Mouse (Mus musculus): ENCODE data around the gene Pus1. TPM values are rescaled to one million over a fixed set of nuclear protein-coding genes. Genes with fewer than 3 reads are reported as not detected.
A peak's percentile ranks its signal among the peaks of the same experiment; 100 is the strongest.

Gene Pus1
- polyA plus RNA-seq, 1 experiment from 2014 or later = 24.5 TPM

- H3K4me1 ChIP-seq (ENCODE audit: control insufficient read depth, low read depth, low read length) = peaks cover 67% of the 10 kb centered on the region
- no peak overlapping the region for H3K4me3 ChIP-seq (ENCODE audit: low read depth, low read length)
- H3K4me2 ChIP-seq (ENCODE audit: low read depth, low read length) = peak overlapping the region; percentile 80
- WGBS (ENCODE audit: insufficient replicate concordance) = 83% methylated on average over 1 of the region's 1 CpGs
- H3K27me3 ChIP-seq (ENCODE audit: control insufficient read depth, insufficient read depth, low read depth, low read length) = no peaks in the 10 kb centered on the region
- H3K9me3 ChIP-seq (replicated peaks; ENCODE audit: control insufficient read depth, low read length) = no peaks in the 10 kb centered on the region
- H3K9ac ChIP-seq (ENCODE audit: low read depth, low read length) = no peak overlapping the region
- H3K36me3 ChIP-seq (ENCODE audit: control insufficient read depth, insufficient read depth) = peaks cover 16% of the 10 kb centered on the region
- no peak for ATAC-seq (ENCODE audit: low read depth)
- peak overlapping the region; percentile 19; the same call in 1 of the 2 replicates for H3K27ac ChIP-seq (ENCODE audit: low read length)
These were observed 26.2 kb upstream of the Pus1 start for GRCm38 (mm10) chr5:110806676-110807075.

- Histone ChIP-seq H3K9me3 (replicated peaks; ENCODE audit: control insufficient read depth, low read length) (no peaks in the 10 kb centered on the region), H3K9ac (ENCODE audit: low read depth, low read length) (no peak overlapping the region), H3K36me3 (ENCODE audit: control insufficient read depth, insufficient read depth) (peaks cover 21% of the 10 kb centered on the region), H3K27me3 (ENCODE audit: control insufficient read depth, insufficient read depth, low read depth, low read length) (no peaks in the 10 kb centered on the region), H3K4me3 (ENCODE audit: low read depth, low read length) (no peak overlapping the region), H3K4me2 (ENCODE audit: low read depth, low read length) (no peak overlapping the region), H3K4me1 (ENCODE audit: control insufficient read depth, low read depth, low read length) (peaks cover 72% of the 10 kb centered on the region), H3K27ac (ENCODE audit: low read length) (no peak overlapping the region)
- no peak for ATAC-seq (ENCODE audit: low read depth)
- WGBS (ENCODE audit: insufficient replicate concordance) = 84% methylated on average over 4 of the region's 4 CpGs
These were observed 25.7 kb upstream of the Pus1 start for GRCm38 (mm10) chr5:110806154-110806553.

- no peak for ATAC-seq (ENCODE audit: low read depth)
- H3K4me1 ChIP-seq (ENCODE audit: control insufficient read depth, low read depth, low read length) = peaks cover 78% of the 10 kb centered on the region
- H3K9me3 ChIP-seq (replicated peaks; ENCODE audit: control insufficient read depth, low read length) = no peaks in the 10 kb centered on the region
- H3K27me3 ChIP-seq (ENCODE audit: control insufficient read depth, insufficient read depth, low read depth, low read length) = no peaks in the 10 kb centered on the region
- H3K9ac ChIP-seq (ENCODE audit: low read depth, low read length) = peak overlapping the region; percentile 46
- peak overlapping the region; percentile 47 for H3K4me2 ChIP-seq (ENCODE audit: low read depth, low read length)
- peak overlapping the region; percentile 20; the same call in 1 of the 2 replicates for H3K4me3 ChIP-seq (ENCODE audit: low read depth, low read length)
- 25% methylated on average over 7 of the region's 7 CpGs for whole genome bisulfite sequencing (ENCODE audit: insufficient replicate concordance)
- H3K36me3 ChIP-seq (ENCODE audit: control insufficient read depth, insufficient read depth) = peaks cover 25% of the 10 kb centered on the region
- peak overlapping the region; percentile 38 for H3K27ac ChIP-seq (ENCODE audit: low read length)
These were observed 23.7 kb upstream of the Pus1 start for GRCm38 (mm10) chr5:110804012-110804743.

- no peak overlapping the region for H3K4me2 ChIP-seq (ENCODE audit: low read depth, low read length)
- ATAC-seq (ENCODE audit: low read depth) = no peak
- H3K9me3 ChIP-seq (replicated peaks; ENCODE audit: control insufficient read depth, low read length) = no peaks in the 10 kb centered on the region
- no peak overlapping the region for H3K4me3 ChIP-seq (ENCODE audit: low read depth, low read length)
- H3K27ac ChIP-seq (ENCODE audit: low read length) = no peak overlapping the region
- H3K4me1 ChIP-seq (ENCODE audit: control insufficient read depth, low read depth, low read length) = peaks cover 72% of the 10 kb centered on the region
- no peak overlapping the region for H3K9ac ChIP-seq (ENCODE audit: low read depth, low read length)
- H3K36me3 ChIP-seq (ENCODE audit: control insufficient read depth, insufficient read depth) = peaks cover 32% of the 10 kb centered on the region
- H3K27me3 ChIP-seq (ENCODE audit: control insufficient read depth, insufficient read depth, low read depth, low read length) = no peaks in the 10 kb centered on the region
These were observed 22.4 kb upstream of the Pus1 start for GRCm38 (mm10) chr5:110802809-110803208.

GRCm38 (mm10) chr5:110802186-110802585 is 21.7 kb upstream of the Pus1 start:
- Histone ChIP-seq H3K4me2 (ENCODE audit: low read depth, low read length) (no peak overlapping the region), H3K27ac (ENCODE audit: low read length) (no peak overlapping the region), H3K27me3 (ENCODE audit: control insufficient read depth, insufficient read depth, low read depth, low read length) (no peaks in the 10 kb centered on the region), H3K4me1 (ENCODE audit: control insufficient read depth, low read depth, low read length) (peaks cover 66% of the 10 kb centered on the region), H3K36me3 (ENCODE audit: control insufficient read depth, insufficient read depth) (peaks cover 33% of the 10 kb centered on the region), H3K9me3 (replicated peaks; ENCODE audit: control insufficient read depth, low read length) (no peaks in the 10 kb centered on the region), H3K4me3 (ENCODE audit: low read depth, low read length) (no peak overlapping the region), H3K9ac (ENCODE audit: low read depth, low read length) (no peak overlapping the region)
- ATAC-seq (ENCODE audit: low read depth) = no peak
- WGBS (ENCODE audit: insufficient replicate concordance) = 74% methylated on average over 4 of the region's 4 CpGs

DNA sequence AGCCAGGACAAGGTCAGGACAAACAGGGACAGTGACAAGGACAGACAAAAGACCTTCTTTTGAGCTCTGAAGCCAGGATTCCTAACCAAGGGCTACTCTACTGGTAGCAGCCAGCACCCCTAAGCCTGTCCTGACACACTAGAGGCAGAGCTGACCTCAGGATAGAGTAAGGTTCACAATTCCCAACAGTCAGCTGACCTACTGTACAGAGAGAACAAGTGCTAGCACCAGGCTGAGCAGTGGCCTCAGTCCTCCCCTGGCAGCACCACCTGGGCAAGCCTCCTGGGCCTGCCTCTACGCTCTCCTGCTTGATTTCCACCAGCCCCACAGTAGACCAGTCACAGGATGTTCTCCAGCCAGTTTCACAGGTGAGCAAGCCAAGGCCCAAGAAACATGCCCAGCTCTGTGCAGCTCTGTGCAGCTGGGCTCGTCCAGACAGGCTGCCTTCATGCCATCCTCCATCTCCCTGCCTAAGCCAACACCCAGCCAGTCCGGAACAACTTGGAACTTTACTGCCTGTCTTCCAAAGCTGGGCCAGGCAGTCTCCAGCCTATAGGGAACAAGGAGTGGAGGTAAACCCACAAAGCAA is 20.7 kb upstream of the Pus1 start:
- ATAC-seq (ENCODE audit: low read depth) = peak; percentile 37
- Histone ChIP-seq H3K9ac (ENCODE audit: low read depth, low read length) (peak overlapping the region; percentile 25; the same call in 1 of the 2 replicates), H3K27ac (ENCODE audit: low read length) (peak overlapping the region; percentile 56), H3K9me3 (replicated peaks; ENCODE audit: control insufficient read depth, low read length) (no peaks in the 10 kb centered on the region), H3K4me1 (ENCODE audit: control insufficient read depth, low read depth, low read length) (peaks cover 55% of the 10 kb centered on the region), H3K4me3 (ENCODE audit: low read depth, low read length) (no peak overlapping the region), H3K27me3 (ENCODE audit: control insufficient read depth, insufficient read depth, low read depth, low read length) (no peaks in the 10 kb centered on the region), H3K36me3 (ENCODE audit: control insufficient read depth, insufficient read depth) (peaks cover 42% of the 10 kb centered on the region), H3K4me2 (ENCODE audit: low read depth, low read length) (no peak overlapping the region)
- 85% methylated on average over 3 of the region's 3 CpGs for WGBS (ENCODE audit: insufficient replicate concordance)

- WGBS (ENCODE audit: insufficient replicate concordance) = 74% methylated on average over 4 of the region's 4 CpGs
- no peak overlapping the region for H3K4me2 ChIP-seq (ENCODE audit: low read depth, low read length)
- peak overlapping the region; percentile 86 for H3K27ac ChIP-seq (ENCODE audit: low read length)
- H3K4me3 ChIP-seq (ENCODE audit: low read depth, low read length) = no peak overlapping the region
- no peaks in the 10 kb centered on the region for H3K9me3 ChIP-seq (replicated peaks; ENCODE audit: control insufficient read depth, low read length)
- peaks cover 24% of the 10 kb centered on the region for H3K4me1 ChIP-seq (ENCODE audit: control insufficient read depth, low read depth, low read length)
- no peaks in the 10 kb centered on the region for H3K27me3 ChIP-seq (ENCODE audit: control insufficient read depth, insufficient read depth, low read depth, low read length)
- no peak overlapping the region for H3K9ac ChIP-seq (ENCODE audit: low read depth, low read length)
- peaks cover 68% of the 10 kb centered on the region for H3K36me3 ChIP-seq (ENCODE audit: control insufficient read depth, insufficient read depth)
- peak; percentile 82 for ATAC-seq (ENCODE audit: low read depth)
These were observed 17.2 kb upstream of the Pus1 start for GRCm38 (mm10) chr5:110797696-110798095.

GRCm38 (mm10) chr5:110794363-110794762 is 13.9 kb upstream of the Pus1 start:
- 94% methylated on average over 7 of the region's 7 CpGs for WGBS (ENCODE audit: insufficient replicate concordance)

DNA sequence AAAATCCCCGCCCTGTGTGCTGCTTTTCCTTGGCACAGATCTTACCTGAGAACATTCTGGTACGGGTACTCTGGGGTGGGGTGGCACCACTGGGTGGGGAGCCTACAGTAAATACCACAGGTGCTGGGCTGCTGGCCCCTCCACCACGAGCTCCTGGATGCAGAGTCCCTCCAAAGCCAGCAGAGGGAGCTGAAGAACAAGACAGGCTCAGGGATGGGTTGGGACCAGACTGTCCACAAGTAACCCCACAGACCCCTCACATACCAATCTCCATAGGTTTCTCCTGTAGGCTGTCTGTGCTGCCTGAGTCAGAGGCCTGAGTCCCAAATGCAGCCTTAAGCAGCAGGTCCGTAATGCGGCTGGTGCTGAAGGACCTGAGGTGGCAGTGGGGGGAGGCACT is 8.2 kb upstream of the Pus1 start:
- WGBS (ENCODE audit: insufficient replicate concordance) = 55% methylated on average over 5 of the region's 5 CpGs
- Histone ChIP-seq H3K9ac (ENCODE audit: low read depth, low read length) (no peak overlapping the region), H3K4me1 (ENCODE audit: control insufficient read depth, low read depth, low read length) (peaks cover 14% of the 10 kb centered on the region), H3K36me3 (ENCODE audit: control insufficient read depth, insufficient read depth) (peaks cover 81% of the 10 kb centered on the region), H3K27me3 (ENCODE audit: control insufficient read depth, insufficient read depth, low read depth, low read length) (no peaks in the 10 kb centered on the region), H3K4me2 (ENCODE audit: low read depth, low read length) (no peak overlapping the region), H3K4me3 (ENCODE audit: low read depth, low read length) (no peak overlapping the region), H3K27ac (ENCODE audit: low read length) (no peak overlapping the region), H3K9me3 (replicated peaks; ENCODE audit: control insufficient read depth, low read length) (no peaks in the 10 kb centered on the region)
- peak; percentile 33; the same call in 1 of the 2 replicates for ATAC-seq (ENCODE audit: low read depth)

More at GRCm38 (mm10) chr5:110794363-110794762, 13.9 kb upstream of the Pus1 start:
- no peaks in the 10 kb centered on the region for H3K27me3 ChIP-seq (ENCODE audit: control insufficient read depth, insufficient read depth, low read depth, low read length)
- H3K27ac ChIP-seq (ENCODE audit: low read length) = no peak overlapping the region
- no peak overlapping the region for H3K4me3 ChIP-seq (ENCODE audit: low read depth, low read length)
- H3K9ac ChIP-seq (ENCODE audit: low read depth, low read length) = no peak overlapping the region
- no peaks in the 10 kb centered on the region; the same call in 1 of the 2 replicates for H3K4me1 ChIP-seq (ENCODE audit: control insufficient read depth, low read depth, low read length)
- no peak overlapping the region for H3K4me2 ChIP-seq (ENCODE audit: low read depth, low read length)
- no peak for ATAC-seq (ENCODE audit: low read depth)
- no peaks in the 10 kb centered on the region for H3K9me3 ChIP-seq (replicated peaks; ENCODE audit: control insufficient read depth, low read length)
- H3K36me3 ChIP-seq (ENCODE audit: control insufficient read depth, insufficient read depth) = peaks cover 86% of the 10 kb centered on the region
